Mouse (Mus musculus) intestine, embryonic 16.5 days (tissue): ENCODE measurements around the gene Spag7. TPM values are rescaled to one million over a fixed set of nuclear protein-coding genes. Genes with fewer than 3 reads are reported as not detected.
A peak's percentile ranks its signal among the peaks of the same experiment; 100 is the strongest.

Experiments
- ATAC-seq: fragments of 200-750 bp; cut with Nextera tagmentation; 2 replicates; pipeline ENCODE4 v1.8.0; 2017; ENCODE audit warnings: moderate TSS enrichment, moderate library complexity
- H3K27ac ChIP-seq: fragments of 300-500 bp; sonication (generic); 2 replicates; pipeline ENCODE4 v1.5.1; 2014; ENCODE audit warnings: mild to moderate bottlenecking, low read length
- H3K27me3 ChIP-seq: fragments of 300-500 bp; sonication (generic); replicated peaks from 2 replicates; pipeline ENCODE4 v1.6.1; 2014; ENCODE audit warnings: low read length, control low read depth, mixed read lengths; ENCODE audit not compliant: control insufficient read depth, insufficient read depth
- H3K36me3 ChIP-seq: fragments of 300-500 bp; sonication (generic); 2 replicates; pipeline ENCODE4 v1.6.1; 2014; ENCODE audit warnings: low read length, control low read depth; ENCODE audit not compliant: control insufficient read depth, insufficient read depth
- H3K4me1 ChIP-seq: fragments of 300-500 bp; sonication (generic); 2 replicates; pipeline ENCODE4 v1.6.1; 2014; ENCODE audit warnings: low read length, control low read depth, mixed read lengths; ENCODE audit not compliant: control insufficient read depth, insufficient read depth
- H3K4me2 ChIP-seq: fragments of 300-500 bp; sonication (generic); 2 replicates; pipeline ENCODE4 v1.6.1; 2014; ENCODE audit warnings: low read depth, low read length, control low read depth
- H3K4me3 ChIP-seq: fragments of 300-500 bp; sonication (generic); 2 replicates; pipeline ENCODE4 v1.5.1; 2014; ENCODE audit warnings: mild to moderate bottlenecking, low read length
- H3K9ac ChIP-seq: fragments of 300-500 bp; sonication (generic); 2 replicates; pipeline ENCODE4 v1.6.1; 2014; ENCODE audit warnings: low read depth, low read length
- H3K9me3 ChIP-seq: fragments of 300-500 bp; sonication (generic); 2 replicates; pipeline ENCODE4 v1.6.1; 2016; ENCODE audit warnings: low read length, control low read depth; ENCODE audit not compliant: control insufficient read depth
- WGBS: fragments of 180-500 bp; shearing (Covaris S2); extraction: QIAGEN DNeasy Blood & Tissue Kit; methylation state at CpG from one replicate; pipeline ENCODE4 v1.1.7; 2014; 5-methylcytosine and 5-hydroxymethylcytosine counted together
- polyA plus RNA-seq: library from polyadenylated mRNA; unstranded; fragments of >200 nt; fragmentation: Nextera tagmentation; extraction: Ambion mirVana; gene quantifications from 2 replicates; pipeline ENCODE4 v1.2.1, GENCODE M21; 2015

The Spag7 gene
- polyA plus RNA-seq, 1 experiment from 2014 or later, result 159 TPM

DNA sequence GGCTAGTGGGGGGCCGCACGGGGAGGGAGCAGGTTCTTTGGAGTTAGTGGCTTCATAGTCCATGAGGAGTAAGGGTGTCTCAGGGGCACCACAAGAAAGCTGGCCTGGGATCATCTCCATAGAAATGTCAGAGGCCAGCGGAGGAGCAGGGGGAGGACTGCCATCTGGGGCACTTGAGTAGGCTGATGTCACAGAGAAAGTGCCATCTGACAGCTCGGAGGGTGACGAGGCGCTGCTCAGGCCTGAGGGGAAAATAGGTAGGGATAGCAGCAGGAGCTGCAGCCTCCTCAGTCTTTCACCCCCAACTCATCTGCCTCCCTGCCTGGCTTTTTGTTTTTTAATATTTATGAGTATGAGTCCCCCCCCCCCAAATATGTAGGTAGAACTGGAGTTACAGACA, 4.8 kb upstream of the Spag7 start:
- Histone ChIP-seq H3K4me3 (no peak overlapping the region), H3K27me3 (no peaks in the 10 kb centered on the region), H3K27ac (no peak overlapping the region), H3K9ac (no peak overlapping the region), H3K4me1 (peaks cover 11% of the 10 kb centered on the region), H3K36me3 (peaks cover 8% of the 10 kb centered on the region), H3K9me3 (no peaks in the 10 kb centered on the region), H3K4me2 (no peak overlapping the region)
- WGBS, result 81% methylated on average over 6 of the region's 6 CpGs
- ATAC-seq, result no peak

GRCm38 (mm10) chr11:70671333-70672047, 2.3 kb upstream of the Spag7 start:
- H3K4me3 ChIP-seq, result no peak overlapping the region
- H3K27ac ChIP-seq, result no peak overlapping the region
- WGBS, result 80% methylated on average over 16 of the region's 16 CpGs
- H3K4me2 ChIP-seq, result no peak overlapping the region
- peaks cover 8% of the 10 kb centered on the region for H3K36me3 ChIP-seq
- H3K9me3 ChIP-seq, result no peaks in the 10 kb centered on the region
- H3K4me1 ChIP-seq, result peaks cover 13% of the 10 kb centered on the region
- H3K9ac ChIP-seq, result no peak overlapping the region; the same call in 1 of the 2 replicates
- ATAC-seq, result no peak
- no peaks in the 10 kb centered on the region for H3K27me3 ChIP-seq

GRCm38 (mm10) chr11:70670483-70670882, 1.3 kb upstream of the Spag7 start:
- Histone ChIP-seq H3K36me3 (peaks cover 4% of the 10 kb centered on the region), H3K27me3 (no peaks in the 10 kb centered on the region), H3K4me3 (peak overlapping the region; percentile 71), H3K9ac (peak overlapping the region; percentile 86), H3K27ac (peak overlapping the region; percentile 98), H3K9me3 (no peaks in the 10 kb centered on the region), H3K4me2 (peak overlapping the region; percentile 87), H3K4me1 (peaks cover 13% of the 10 kb centered on the region)
- no peak for ATAC-seq
- WGBS, result 47% methylated on average over 14 of the region's 14 CpGs

DNA sequence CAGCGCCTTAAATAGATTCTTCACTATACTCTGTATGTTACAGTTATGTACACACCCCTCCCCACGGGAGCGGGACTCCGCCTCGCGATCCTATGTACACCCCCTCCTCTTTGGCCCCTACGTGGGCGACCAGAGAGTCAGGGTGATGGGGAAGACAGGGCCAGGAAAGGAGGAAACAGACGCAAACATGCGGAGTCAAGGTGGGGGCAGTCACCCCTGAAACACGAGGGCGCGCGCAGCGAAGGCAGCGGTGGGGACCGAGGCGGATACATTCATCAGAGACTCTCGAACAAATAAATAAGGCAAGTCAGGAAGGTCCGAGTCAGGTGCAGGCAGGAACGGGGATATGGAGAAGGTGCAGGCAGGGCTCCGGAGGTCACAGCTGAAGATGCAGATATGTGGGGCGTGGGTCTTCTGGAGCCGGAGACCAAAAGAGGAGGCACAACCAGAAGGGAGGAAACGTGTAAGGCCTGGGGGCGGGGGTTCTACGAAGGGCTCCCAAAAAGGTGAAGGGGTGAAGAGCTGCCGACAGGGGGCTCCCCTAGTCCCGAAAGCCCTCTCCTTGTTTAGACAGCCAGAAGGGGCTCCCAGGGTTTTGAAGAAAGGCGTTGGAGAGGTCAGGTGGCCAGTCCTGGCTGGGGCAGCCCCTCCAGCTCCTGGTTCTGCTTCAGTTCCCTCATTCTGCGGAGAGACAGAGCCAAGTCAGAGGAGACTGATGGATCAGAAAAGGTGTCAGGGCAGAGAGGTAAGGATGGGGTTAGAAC, 548 bp upstream of the Spag7 start:
- peak; percentile 21 for ATAC-seq
- H3K36me3 ChIP-seq, result peaks cover 10% of the 10 kb centered on the region
- H3K4me3 ChIP-seq, result peak overlapping the region; percentile 71
- peak overlapping the region; percentile 87 for H3K4me2 ChIP-seq
- peak overlapping the region; percentile 86 for H3K9ac ChIP-seq
- no peaks in the 10 kb centered on the region for H3K9me3 ChIP-seq
- H3K27ac ChIP-seq, result peak overlapping the region; percentile 98
- H3K27me3 ChIP-seq, result no peaks in the 10 kb centered on the region
- H3K4me1 ChIP-seq, result peaks cover 13% of the 10 kb centered on the region
- under 1% methylated on average over 31 of the region's 31 CpGs for WGBS

GRCm38 (mm10) chr11:70668335-70668770, 863 bp downstream of the Spag7 start:
- Histone ChIP-seq H3K36me3 (peaks cover 10% of the 10 kb centered on the region), H3K27me3 (no peaks in the 10 kb centered on the region), H3K9ac (peak overlapping the region; percentile 67), H3K4me3 (peak overlapping the region; percentile 71), H3K9me3 (no peaks in the 10 kb centered on the region), H3K4me2 (peak overlapping the region; percentile 77), H3K4me1 (peaks cover 13% of the 10 kb centered on the region), H3K27ac (peak overlapping the region; percentile 84)
- ATAC-seq, result peak; percentile 68
- WGBS, result under 1% methylated on average over 15 of the region's 15 CpGs

DNA sequence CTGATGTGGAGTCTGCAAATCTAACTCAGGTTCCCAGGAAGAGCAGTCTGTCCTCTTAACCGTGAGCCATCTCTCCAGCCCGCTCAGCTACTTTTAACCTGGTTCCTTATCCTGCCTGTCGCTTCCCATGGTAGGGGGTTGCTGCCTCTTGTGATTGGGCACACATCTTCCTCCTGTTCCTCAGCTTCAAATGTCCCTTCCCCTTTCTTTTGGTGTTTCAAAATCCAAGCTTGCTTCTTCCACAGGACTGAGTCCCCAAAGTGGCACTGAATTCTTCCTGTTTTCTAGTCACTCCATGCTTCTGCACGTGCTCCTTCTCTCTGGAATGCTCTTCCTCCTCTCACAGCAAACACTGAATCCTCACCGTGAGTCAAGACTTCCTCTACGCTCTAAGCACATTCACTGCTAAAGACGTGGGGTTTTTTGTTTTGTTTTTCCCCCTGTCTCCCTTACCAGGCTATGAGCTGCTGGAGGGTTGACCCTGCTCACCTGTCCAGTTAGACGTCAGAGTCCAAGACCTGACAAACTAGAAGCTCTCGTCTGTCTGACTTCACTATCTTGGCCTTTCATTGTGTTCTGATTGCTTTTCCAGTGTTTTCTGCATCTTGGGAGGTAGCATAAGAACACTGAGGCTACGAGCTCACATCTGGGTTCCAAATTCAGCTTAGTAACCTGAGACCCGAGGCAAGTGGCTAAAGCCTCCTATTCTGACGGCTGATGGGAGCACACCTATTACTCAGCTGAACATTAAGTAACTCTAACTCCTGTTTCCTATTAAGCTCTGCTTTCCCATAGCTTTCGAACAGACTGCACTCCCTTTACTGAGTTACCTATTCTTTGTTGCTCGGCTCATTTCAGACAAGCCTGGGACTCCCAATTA, 1.7 kb downstream of the Spag7 start:
- Histone ChIP-seq H3K36me3 (peaks cover 12% of the 10 kb centered on the region), H3K27ac (peak overlapping the region; percentile 84), H3K4me3 (peak overlapping the region; percentile 71), H3K4me1 (peaks cover 13% of the 10 kb centered on the region), H3K4me2 (peak overlapping the region; percentile 77), H3K9me3 (no peaks in the 10 kb centered on the region), H3K27me3 (no peaks in the 10 kb centered on the region), H3K9ac (peak overlapping the region; percentile 67)
- WGBS, result 62% methylated on average over 14 of the region's 14 CpGs
- no peak for ATAC-seq

- H3K36me3 ChIP-seq, result peaks cover 12% of the 10 kb centered on the region
- H3K27ac ChIP-seq, result no peak overlapping the region
- no peaks in the 10 kb centered on the region for H3K9me3 ChIP-seq
- H3K4me2 ChIP-seq, result no peak overlapping the region
- H3K4me3 ChIP-seq, result no peak overlapping the region
- 94% methylated on average over 8 of the region's 8 CpGs for WGBS
- H3K9ac ChIP-seq, result no peak overlapping the region
- ATAC-seq, result no peak
- H3K27me3 ChIP-seq, result no peaks in the 10 kb centered on the region
- peaks cover 13% of the 10 kb centered on the region for H3K4me1 ChIP-seq
Observed at GRCm38 (mm10) chr11:70666687-70667086, 2.5 kb downstream of the Spag7 start.

DNA sequence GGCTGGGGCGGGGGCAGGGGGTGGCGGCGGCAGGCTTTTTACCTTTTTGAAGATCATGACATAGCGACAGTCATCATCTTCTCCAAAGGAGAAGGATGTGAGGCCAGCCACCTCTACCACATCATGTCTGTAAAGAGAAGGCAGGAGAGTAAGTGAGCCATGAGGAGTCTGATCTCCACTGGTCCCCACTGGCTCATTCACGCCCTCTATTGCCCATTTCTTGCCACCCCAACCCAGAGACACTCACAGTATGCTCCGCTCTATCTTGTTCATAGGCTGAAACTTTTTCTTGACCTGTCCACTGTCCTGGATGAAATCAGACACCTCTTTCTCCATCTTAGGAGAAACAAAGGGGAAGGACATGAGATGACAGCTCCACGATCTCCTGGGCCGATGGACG, 4.5 kb downstream of the Spag7 start:
- H3K27me3 ChIP-seq, result no peaks in the 10 kb centered on the region
- no peak overlapping the region for H3K9ac ChIP-seq
- 92% methylated on average over 9 of the region's 9 CpGs for WGBS
- no peak overlapping the region for H3K4me3 ChIP-seq
- peaks cover 2% of the 10 kb centered on the region; the same call in 1 of the 2 replicates for H3K4me1 ChIP-seq
- H3K4me2 ChIP-seq, result no peak overlapping the region
- H3K27ac ChIP-seq, result no peak overlapping the region
- H3K36me3 ChIP-seq, result peaks cover 12% of the 10 kb centered on the region
- no peaks in the 10 kb centered on the region for H3K9me3 ChIP-seq
- no peak for ATAC-seq

DNA sequence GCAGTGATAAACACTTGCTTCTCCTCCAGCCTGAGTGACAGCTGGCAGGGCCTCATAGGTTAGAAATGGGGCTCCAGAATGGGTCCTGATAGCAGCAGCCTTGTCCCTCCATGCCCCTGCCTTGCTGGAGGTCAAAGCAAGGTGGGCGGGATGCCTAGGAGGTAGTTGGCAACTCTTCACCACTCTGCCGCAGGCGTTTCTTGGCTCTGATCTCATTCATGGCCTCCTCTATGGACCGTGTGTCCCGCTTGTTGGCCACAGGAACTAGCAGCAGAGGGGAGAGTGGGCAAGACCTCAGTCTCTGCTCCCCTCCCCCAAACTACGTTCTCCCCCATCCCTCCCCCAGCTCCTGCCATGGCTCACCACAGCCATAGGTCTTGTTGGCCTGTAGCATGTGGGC, 5.3 kb downstream of the Spag7 start:
- Histone ChIP-seq H3K9ac (no peak overlapping the region), H3K36me3 (peaks cover 12% of the 10 kb centered on the region), H3K4me1 (peaks cover 5% of the 10 kb centered on the region), H3K9me3 (no peaks in the 10 kb centered on the region), H3K27ac (no peak overlapping the region), H3K27me3 (no peaks in the 10 kb centered on the region), H3K4me3 (no peak overlapping the region), H3K4me2 (no peak overlapping the region)
- WGBS, result 89% methylated on average over 6 of the region's 6 CpGs
- ATAC-seq, result no peak
